Mouse (Mus musculus) kidney, adult 2 months (tissue): Measurements from ENCODE around the gene Capn1. TPM values are rescaled to one million over a fixed set of nuclear protein-coding genes. Genes with fewer than 3 reads are reported as not detected.

Experiments used
- DNase-seq: peaks from one replicate; pipeline ENCODE4 v3.0.0; 2021
- H3K27ac ChIP-seq: fragments of 200-500 bp; 2 replicates; pipeline ENCODE4 v1.5.1; 2012; ENCODE audit warnings: low read depth, low read length, control low read depth, inconsistent platforms; ENCODE audit not compliant: insufficient read depth
- H3K27me3 ChIP-seq: fragments of 200-500 bp; replicated peaks from 2 replicates; pipeline ENCODE4 v1.6.1; 2012; ENCODE audit warnings: mild to moderate bottlenecking, moderate library complexity, low read length, inconsistent platforms; ENCODE audit not compliant: control insufficient read depth, insufficient read depth
- H3K36me3 ChIP-seq: fragments of 200-500 bp; 2 replicates; pipeline ENCODE4 v1.6.1; 2012; ENCODE audit warnings: mild to moderate bottlenecking, moderate library complexity, low read length, inconsistent platforms; ENCODE audit not compliant: control insufficient read depth, insufficient read depth
- H3K4me1 ChIP-seq: fragments of 200-500 bp; 2 replicates; pipeline ENCODE4 v1.6.1; 2011; ENCODE audit warnings: low read length; ENCODE audit not compliant: control insufficient read depth, insufficient read depth
- H3K4me3 ChIP-seq: fragments of 200-500 bp; 2 replicates; pipeline ENCODE4 v1.5.1; 2011; ENCODE audit warnings: mild to moderate bottlenecking, low read depth, low read length, control low read depth; ENCODE audit not compliant: insufficient read depth
- CTCF ChIP-seq: fragments of 200-500 bp; conservative IDR thresholded peaks from 2 replicates; pipeline ENCODE4 v1.5.1; 2011; ENCODE audit warnings: low read depth, mild to moderate bottlenecking, control low read depth, low read length, moderate library complexity, mixed read lengths; ENCODE audit not compliant: insufficient read depth, insufficient read length
- POLR2A ChIP-seq: fragments of 200-500 bp; IDR thresholded peaks from one replicate; pipeline ENCODE4 v1.6.1; 2011; ENCODE audit warnings: low read depth, low read length, control low read depth
- WGBS: fragments of 180-500 bp; shearing (Covaris S2); methylation state at CpG from one replicate; pipeline ENCODE4 v1.1.7; 2018; 5-methylcytosine and 5-hydroxymethylcytosine counted together
- polyA plus RNA-seq: library from polyadenylated mRNA; depleted of rRNA; stranded (reverse); fragments of >200 nt; gene quantifications from 2 replicates; pipeline ENCODE4 v1.2.3, GENCODE M21; 2012

The Capn1 gene
- polyA plus RNA-seq, 1 experiment = 38.0 TPM

GRCm38 (mm10) chr19:5963883-5964562 is 51.7 kb downstream of the Capn1 start, which contains the start of gene Pola2:
Gene Pola2 (minus strand): TSS chr19:5964202.
- peak within 1 kb of the TSS; percentile 27; the same call in 1 of the 2 replicates for H3K27ac ChIP-seq
- H3K4me3 ChIP-seq = peak within 1 kb of the TSS; percentile 70
- DNase-seq = peak; percentile 92
- peaks cover 5% of the 10 kb centered on the region; the same call in 1 of the 2 replicates for H3K4me1 ChIP-seq
- WGBS = under 1% methylated on average over 50 of the region's 50 CpGs
- TF ChIP-seq POLR2A (no peak), CTCF (no peak)
- no peaks in the 10 kb centered on the region for H3K36me3 ChIP-seq
- no peaks in the 10 kb centered on the region for H3K27me3 ChIP-seq

DNA sequence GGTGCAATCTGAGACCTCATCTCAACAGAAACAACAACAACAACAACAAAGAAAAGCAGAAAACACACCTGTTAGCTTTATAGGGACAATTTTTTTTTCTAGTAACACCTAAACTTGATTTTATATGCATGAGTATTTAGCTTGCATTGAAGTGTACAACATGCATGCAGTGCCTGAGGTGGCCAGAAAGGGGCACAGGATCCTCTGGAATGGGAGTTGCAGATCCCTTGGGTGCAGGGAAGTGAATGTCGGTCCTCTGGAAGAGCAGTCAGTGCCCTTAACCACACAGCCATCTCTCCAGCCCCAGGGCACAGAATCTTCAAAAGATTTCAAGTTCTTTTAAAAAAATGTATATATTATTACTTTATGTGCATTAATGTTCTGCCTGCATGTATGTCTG is 53.0 kb downstream of the Capn1 start:
- 32% methylated on average over 1 of the region's 1 CpGs for WGBS
- no peak overlapping the region for H3K27ac ChIP-seq
- no peak for DNase-seq
- H3K4me1 ChIP-seq = peaks cover 5% of the 10 kb centered on the region; the same call in 1 of the 2 replicates
- no peaks in the 10 kb centered on the region for H3K27me3 ChIP-seq
- no peaks in the 10 kb centered on the region for H3K36me3 ChIP-seq
- no peak overlapping the region for H3K4me3 ChIP-seq
- TF ChIP-seq POLR2A (no peak), CTCF (no peak)

GRCm38 (mm10) chr19:5957371-5957770 is 58.3 kb downstream of the Capn1 start:
- Histone ChIP-seq H3K4me3 (no peak overlapping the region), H3K4me1 (peaks cover 5% of the 10 kb centered on the region; the same call in 1 of the 2 replicates), H3K27ac (no peak overlapping the region), H3K27me3 (no peaks in the 10 kb centered on the region), H3K36me3 (no peaks in the 10 kb centered on the region)
- no peak for DNase-seq
- TF ChIP-seq CTCF = no peak
- 78% methylated on average over 5 of the region's 5 CpGs for WGBS

DNA sequence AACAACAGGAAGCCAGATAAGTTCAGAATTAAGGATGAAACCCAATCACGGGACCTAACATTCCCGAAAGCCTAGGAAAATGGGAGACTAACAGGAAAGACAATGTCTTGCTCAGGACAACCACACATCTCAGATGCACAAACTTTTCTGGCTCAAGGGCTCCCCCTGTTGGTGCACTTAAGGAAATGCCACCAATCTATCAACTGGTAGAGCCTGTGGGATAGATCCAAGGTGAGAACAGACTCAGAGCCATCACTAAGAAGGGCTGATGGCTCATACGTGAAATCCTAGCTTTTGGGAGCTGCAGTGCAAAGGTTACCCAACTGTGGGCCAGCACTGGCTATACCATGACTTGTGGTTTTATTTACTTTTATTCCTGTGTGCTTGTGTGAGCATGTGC is 59.0 kb downstream of the Capn1 start:
- Histone ChIP-seq H3K27ac (no peak overlapping the region), H3K4me1 (peaks cover 5% of the 10 kb centered on the region; the same call in 1 of the 2 replicates), H3K27me3 (no peaks in the 10 kb centered on the region), H3K4me3 (no peak overlapping the region), H3K36me3 (no peaks in the 10 kb centered on the region)
- peak; percentile 84 for TF ChIP-seq CTCF
- TF ChIP-seq POLR2A = no peak
- DNase-seq = peak; percentile 92
- 5% methylated on average over 3 of the region's 3 CpGs for WGBS

DNA sequence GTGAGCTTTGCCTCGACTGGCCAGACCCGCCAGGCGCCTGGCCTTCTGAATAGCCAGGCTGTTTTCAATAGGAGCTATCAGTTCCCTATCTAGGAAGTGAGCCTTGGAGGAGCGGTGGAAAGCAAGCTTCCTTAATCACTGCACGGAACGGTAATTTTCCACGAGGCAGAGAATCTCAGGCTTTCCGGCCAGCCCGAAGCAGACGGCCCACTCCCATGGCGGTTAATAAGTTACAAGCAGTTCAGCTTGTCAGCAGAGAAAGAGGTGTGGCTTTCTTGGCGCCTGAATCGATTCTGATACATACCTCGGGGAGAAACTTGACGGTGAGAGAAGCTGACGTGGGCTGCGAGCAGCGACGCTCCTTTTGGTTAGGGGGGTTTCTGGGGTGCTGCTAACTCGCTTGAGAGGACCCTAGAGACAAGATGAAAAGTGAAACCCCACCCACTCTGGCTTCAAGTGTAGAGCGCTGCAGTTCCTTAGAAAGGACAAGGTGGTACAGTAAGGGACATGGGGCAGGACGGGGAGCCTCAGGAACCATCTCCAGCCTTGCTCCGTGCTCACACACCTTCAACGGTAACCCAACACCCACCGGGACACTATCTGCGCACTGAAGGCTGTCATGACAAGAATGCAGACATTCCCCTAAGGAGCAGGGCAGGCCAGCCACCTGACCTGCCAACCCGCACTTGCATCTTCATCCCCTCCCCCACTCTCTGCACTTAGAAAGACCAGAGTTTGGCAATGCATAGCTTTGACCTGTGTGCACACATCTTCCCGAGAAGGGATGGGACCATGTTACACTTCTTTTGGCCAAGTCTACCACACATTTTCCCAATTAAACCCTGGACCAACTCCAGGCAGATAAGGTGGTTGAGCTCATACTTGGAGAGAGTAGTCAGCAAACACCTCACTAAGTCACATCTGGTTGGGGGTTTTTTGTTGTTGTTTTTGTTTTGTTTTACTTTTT is 59.7 kb downstream of the Capn1 start:
- H3K36me3 ChIP-seq = no peaks in the 10 kb centered on the region
- H3K4me3 ChIP-seq = peak overlapping the region; percentile 32
- TF ChIP-seq CTCF (no peak), POLR2A (no peak)
- peak overlapping the region; percentile 83 for H3K27ac ChIP-seq
- no peaks in the 10 kb centered on the region for H3K27me3 ChIP-seq
- DNase-seq = peak; percentile 94
- H3K4me1 ChIP-seq = peaks cover 5% of the 10 kb centered on the region; the same call in 1 of the 2 replicates
- WGBS = 21% methylated on average over 28 of the region's 28 CpGs

DNA sequence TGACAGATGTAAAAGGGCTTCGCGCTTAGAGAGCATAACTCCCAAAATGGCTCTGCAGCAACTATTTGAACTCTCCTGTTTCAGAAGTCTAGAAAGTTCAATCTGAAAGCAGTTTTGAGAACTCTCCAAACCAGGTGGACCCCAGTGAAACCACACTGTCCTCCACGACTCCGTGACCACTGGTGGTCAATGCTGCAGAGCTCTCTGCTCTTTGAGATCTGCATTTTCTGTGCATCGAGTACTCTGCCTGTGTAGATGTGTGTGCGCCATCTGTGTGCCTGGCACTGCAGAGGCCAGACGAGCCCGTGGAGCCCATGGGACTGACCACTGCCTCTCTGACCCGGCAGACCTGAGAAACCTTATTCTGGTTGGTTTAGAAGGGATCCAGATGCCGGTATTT is 60.8 kb downstream of the Capn1 start:
- DNase-seq = no peak
- H3K4me3 ChIP-seq = no peak overlapping the region
- H3K27me3 ChIP-seq = no peaks in the 10 kb centered on the region
- peak overlapping the region; percentile 70 for H3K27ac ChIP-seq
- peaks cover 5% of the 10 kb centered on the region; the same call in 1 of the 2 replicates for H3K4me1 ChIP-seq
- no peak for TF ChIP-seq CTCF
- no peak for TF ChIP-seq POLR2A
- H3K36me3 ChIP-seq = no peaks in the 10 kb centered on the region
- WGBS = 68% methylated on average over 10 of the region's 10 CpGs
